Mouse (Mus musculus): ENCODE measurements around the gene Gm42791.

GRCm38 (mm10) chr5:148890237-148890636 is 104.7 kb downstream of the Gm42791 start:
- TF ChIP-seq POLR2A (IDR thresholded peaks at IDR 0.05; ENCODE audit: borderline replicate concordance, control insufficient read depth, low read depth, low read length), result no peak
- TF ChIP-seq CTCF (IDR thresholded peaks at IDR 0.05; ENCODE audit: control insufficient read depth, insufficient read depth, low read length), result no peak

Data from bone marrow, adult 2 months (tissue).